Mouse (Mus musculus) midbrain, embryonic 14.5 days (tissue): ENCODE measurements around the gene Rhpn2. TPM values are rescaled to one million over a fixed set of nuclear protein-coding genes. Genes with fewer than 3 reads are reported as not detected.
A peak's percentile ranks its signal among the peaks of the same experiment; 100 is the strongest.
"Not testable (repeated sequence)": the region's sequence is repeated elsewhere in the genome, so short reads cannot be mapped to it uniquely, and the experiment has no call there.

Source experiments
- ATAC-seq: fragments of 200-750 bp; cut with Nextera tagmentation; 2 replicates; pipeline ENCODE4 v1.8.0; 2017; ENCODE audit warnings: moderate number of reproducible peaks, moderate library complexity; ENCODE audit not compliant: low FRiP score, low TSS enrichment
- DNase-seq: peaks from one replicate; pipeline ENCODE4 v3.0.0-alpha.2; 2015
- H3K27ac ChIP-seq: fragments of 300-500 bp; sonication (generic); replicated peaks from 2 replicates; pipeline ENCODE4 v1.5.1; 2014; ENCODE audit warnings: mild to moderate bottlenecking, low read depth, low read length, moderate library complexity
- H3K27me3 ChIP-seq: fragments of 300-500 bp; sonication (generic); 2 replicates; pipeline ENCODE4 v1.6.1; 2014; ENCODE audit warnings: low read length, control low read depth, mixed read lengths; ENCODE audit not compliant: control insufficient read depth, insufficient read depth
- H3K36me3 ChIP-seq: fragments of 300-500 bp; sonication (generic); 2 replicates; pipeline ENCODE4 v1.6.1; 2014; ENCODE audit warnings: low read length, control low read depth; ENCODE audit not compliant: control insufficient read depth, insufficient read depth
- H3K4me1 ChIP-seq: fragments of 300-500 bp; sonication (generic); 2 replicates; pipeline ENCODE4 v1.6.1; 2014; ENCODE audit warnings: mild to moderate bottlenecking, antibody characterized with exemption, low read length, control low read depth; ENCODE audit not compliant: control insufficient read depth, insufficient read depth
- H3K4me2 ChIP-seq: fragments of 300-500 bp; sonication (generic); 2 replicates; pipeline ENCODE4 v1.6.1; 2014; ENCODE audit warnings: mild to moderate bottlenecking, low read length, moderate library complexity
- H3K4me3 ChIP-seq: fragments of 300-500 bp; sonication (generic); replicated peaks from 2 replicates; pipeline ENCODE4 v1.5.1; 2014; ENCODE audit warnings: low read depth, low read length
- H3K9ac ChIP-seq: fragments of 300-500 bp; sonication (generic); replicated peaks from 2 replicates; pipeline ENCODE4 v1.6.1; 2014; ENCODE audit warnings: mild to moderate bottlenecking, low read length, moderate library complexity
- H3K9me3 ChIP-seq: fragments of 300-500 bp; sonication (generic); 2 replicates; pipeline ENCODE4 v1.6.1; 2016; ENCODE audit warnings: low read length, control low read depth, mixed read lengths; ENCODE audit not compliant: control insufficient read depth
- WGBS: fragments of 180-500 bp; shearing (Covaris S2); extraction: QIAGEN DNeasy Blood & Tissue Kit; methylation state at CpG from one replicate; pipeline ENCODE4 v1.1.7; 2014; 5-methylcytosine and 5-hydroxymethylcytosine counted together
- polyA plus RNA-seq: library from polyadenylated mRNA; unstranded; fragments of >200 nt; fragmentation: Nextera tagmentation; extraction: Ambion mirVana; gene quantifications from 2 replicates; pipeline ENCODE4 v1.2.1, GENCODE M21; 2014

Rhpn2 gene
- polyA plus RNA-seq, 1 experiment from 2014 or later, result 1.9 TPM

DNA sequence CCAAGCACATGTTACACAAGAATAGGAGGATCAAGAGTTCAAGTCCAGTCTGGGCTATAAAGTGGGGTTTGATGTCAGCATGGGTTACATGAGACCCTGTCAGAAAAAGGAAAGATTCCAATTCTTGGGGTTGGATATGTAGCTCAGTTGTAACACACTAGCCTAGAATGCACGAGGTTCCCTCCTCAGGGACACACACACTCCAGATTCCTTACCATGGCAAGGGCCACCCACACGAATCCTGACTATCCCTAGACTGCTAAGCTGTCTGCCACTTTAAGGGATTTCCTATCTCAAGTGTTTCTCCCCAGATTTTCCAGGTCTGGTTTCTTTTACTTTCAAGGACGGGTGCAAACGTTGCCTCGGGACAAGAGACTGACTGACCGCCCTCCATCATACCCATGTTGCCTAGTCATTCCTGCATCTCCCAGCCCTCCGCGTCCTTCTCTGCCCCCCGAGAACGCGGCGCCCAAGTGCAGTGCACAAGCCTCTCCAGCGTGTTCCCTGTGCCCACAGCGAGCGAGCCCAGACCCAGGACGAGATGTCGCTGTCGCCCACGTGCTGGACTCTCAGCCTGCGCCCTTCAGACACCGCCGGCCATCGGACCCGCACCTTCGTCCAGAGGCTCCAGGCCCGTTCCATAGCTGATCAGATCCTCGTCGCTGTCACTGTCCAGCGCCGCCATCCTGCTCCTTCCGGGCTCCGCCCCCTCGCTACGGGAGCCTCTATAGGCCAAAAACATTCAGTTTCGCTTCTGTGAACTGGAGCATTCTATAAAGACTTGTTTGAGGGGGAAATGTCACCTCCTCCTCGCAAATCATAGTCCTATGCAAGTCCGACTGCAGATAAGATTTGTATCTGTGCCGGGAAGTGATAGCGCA is 16.0 kb upstream of the Rhpn2 start, which contains the start of gene Gpatch1:
Gene Gpatch1, minus strand, starts transcription at position 712 of the 881 bp plus-strand sequence.
- ATAC-seq (peak; percentile 88), DNase-seq (peak; percentile 97)
- Histone ChIP-seq H3K9me3 (no peaks in the 10 kb centered on the region), H3K27ac (peak within 1 kb of the TSS; percentile 77), H3K36me3 (no peaks in the 10 kb centered on the region), H3K4me2 (peak within 1 kb of the TSS; percentile 74), H3K9ac (peak within 1 kb of the TSS; percentile 83), H3K4me1 (peaks cover 8% of the 10 kb centered on the region), H3K4me3 (peak within 1 kb of the TSS; percentile 89), H3K27me3 (no peaks in the 10 kb centered on the region)
- 2% methylated on average over 39 of the region's 39 CpGs for WGBS

DNA sequence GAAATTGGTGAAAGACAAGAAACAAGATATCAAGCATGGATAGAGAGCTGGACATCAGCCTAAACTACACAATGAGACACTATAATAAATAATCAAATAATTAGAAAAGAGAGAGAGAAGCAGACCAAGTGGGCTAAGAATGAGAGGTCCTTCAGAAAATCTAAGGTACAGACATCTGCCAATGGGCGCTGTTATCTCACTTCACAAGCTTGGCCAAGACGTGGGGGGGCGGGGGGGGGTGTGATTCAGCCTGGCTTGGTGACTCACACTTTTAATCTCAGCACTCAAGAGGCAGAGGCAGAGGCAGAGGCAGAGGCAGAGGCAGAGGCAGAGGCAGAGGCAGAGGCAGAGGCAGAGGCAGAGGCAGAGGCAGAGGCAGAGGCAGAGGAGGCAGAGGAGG is 14.7 kb upstream of the Rhpn2 start:
- not testable (repeated sequence) for H3K27me3 ChIP-seq, DNase-seq, H3K4me2 ChIP-seq, H3K4me1 ChIP-seq, H3K36me3 ChIP-seq, H3K27ac ChIP-seq, H3K9me3 ChIP-seq, H3K9ac ChIP-seq, ATAC-seq, H3K4me3 ChIP-seq
- WGBS, result 74% methylated on average over 3 of the region's 3 CpGs

DNA sequence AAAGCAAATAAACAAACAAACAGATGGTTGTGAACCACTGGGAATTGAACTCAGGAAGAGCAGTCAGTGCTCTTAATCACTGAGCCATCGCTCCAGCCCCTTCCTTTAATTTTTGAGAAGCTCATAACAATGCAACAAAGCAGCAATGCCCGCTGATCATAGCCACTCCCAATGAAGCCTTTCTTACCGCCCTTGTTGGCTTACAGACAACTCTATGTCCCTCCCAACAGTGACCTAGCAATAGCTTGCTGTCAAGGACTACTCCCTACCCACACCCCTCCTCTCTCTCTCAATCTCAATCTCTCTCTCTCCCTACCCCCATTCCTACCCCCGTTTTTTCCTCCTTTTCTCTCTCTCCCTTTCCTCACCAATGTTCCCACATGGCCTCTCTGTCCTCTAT is 14.2 kb upstream of the Rhpn2 start:
- Histone ChIP-seq H3K4me2 (no peak overlapping the region), H3K36me3 (no peaks in the 10 kb centered on the region), H3K27me3 (no peaks in the 10 kb centered on the region), H3K9me3 (no peaks in the 10 kb centered on the region), H3K27ac (no peak overlapping the region), H3K9ac (no peak overlapping the region), H3K4me1 (peaks cover 8% of the 10 kb centered on the region), H3K4me3 (no peak overlapping the region)
- 78% methylated on average over 4 of the region's 4 CpGs for WGBS
- no peak for DNase-seq
- no peak for ATAC-seq

DNA sequence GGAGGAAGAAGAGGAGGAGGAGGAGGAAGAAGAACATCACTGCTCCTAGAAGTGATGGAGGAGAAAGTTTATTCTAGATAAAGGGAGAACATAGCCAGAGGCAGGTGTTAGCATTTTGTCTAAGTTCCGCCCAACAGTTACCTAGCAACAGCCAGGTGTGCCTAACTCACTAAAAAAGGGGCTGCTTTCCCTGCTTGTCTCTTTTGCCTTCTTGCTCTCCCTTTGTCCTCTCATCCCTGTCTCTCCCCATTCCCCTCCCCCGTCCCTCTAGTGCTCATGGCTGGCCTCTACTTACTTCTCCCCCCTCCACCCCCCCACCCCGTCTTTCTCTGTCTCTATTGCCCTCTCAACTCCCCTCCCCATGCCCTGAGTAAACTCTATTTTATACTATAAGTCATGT is 11.8 kb upstream of the Rhpn2 start:
- ATAC-seq, result no peak
- Histone ChIP-seq H3K27ac (no peak overlapping the region), H3K4me2 (no peak overlapping the region), H3K9me3 (no peaks in the 10 kb centered on the region), H3K4me1 (peaks cover 5% of the 10 kb centered on the region), H3K9ac (no peak overlapping the region), H3K4me3 (no peak overlapping the region), H3K36me3 (no peaks in the 10 kb centered on the region), H3K27me3 (no peaks in the 10 kb centered on the region)
- WGBS, result 57% methylated on average over 3 of the region's 3 CpGs
- no peak for DNase-seq

DNA sequence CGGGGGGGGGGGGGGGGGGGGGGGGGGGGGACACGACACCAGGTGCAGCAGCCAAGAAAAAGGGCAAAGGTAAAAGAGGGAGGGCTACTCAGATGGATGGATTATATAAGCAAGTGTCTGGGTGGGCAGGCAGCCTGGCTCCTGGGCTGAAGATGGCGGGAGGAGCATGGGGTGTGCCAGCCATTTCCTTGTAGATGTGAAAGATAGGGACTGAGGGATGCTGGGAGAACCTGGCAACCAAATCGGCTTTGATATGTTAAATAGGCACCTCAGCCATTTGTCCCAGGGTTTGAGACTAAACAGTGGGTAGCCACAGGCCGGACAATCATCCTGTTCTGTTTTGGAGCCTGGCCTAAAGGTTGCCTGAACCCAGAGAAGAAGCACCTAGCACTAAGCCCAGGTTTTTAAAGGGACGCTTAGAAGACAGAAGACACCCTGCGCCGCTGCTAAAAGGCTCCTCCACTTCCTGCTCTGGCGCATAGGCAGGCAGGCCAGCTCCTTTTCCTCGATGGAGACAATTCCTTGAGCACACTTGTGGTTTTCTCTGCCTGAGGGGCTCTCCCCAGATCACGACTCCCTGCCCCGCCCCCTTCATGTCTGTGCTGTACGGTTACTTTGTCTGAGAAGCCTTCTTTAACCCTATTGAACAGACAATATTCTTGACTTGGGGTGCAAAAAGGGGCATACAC is 11.1 kb upstream of the Rhpn2 start:
- Histone ChIP-seq H3K9me3 (no peaks in the 10 kb centered on the region), H3K4me3 (no peak overlapping the region), H3K27me3 (no peaks in the 10 kb centered on the region), H3K27ac (no peak overlapping the region; the same call in 1 of the 2 replicates), H3K36me3 (no peaks in the 10 kb centered on the region), H3K9ac (no peak overlapping the region; the same call in 1 of the 2 replicates), H3K4me2 (peak overlapping the region; percentile 27), H3K4me1 (no peaks in the 10 kb centered on the region; the same call in 1 of the 2 replicates)
- 6% methylated on average over 11 of the region's 13 CpGs for WGBS
- ATAC-seq, result no peak
- peak; percentile 39 for DNase-seq

DNA sequence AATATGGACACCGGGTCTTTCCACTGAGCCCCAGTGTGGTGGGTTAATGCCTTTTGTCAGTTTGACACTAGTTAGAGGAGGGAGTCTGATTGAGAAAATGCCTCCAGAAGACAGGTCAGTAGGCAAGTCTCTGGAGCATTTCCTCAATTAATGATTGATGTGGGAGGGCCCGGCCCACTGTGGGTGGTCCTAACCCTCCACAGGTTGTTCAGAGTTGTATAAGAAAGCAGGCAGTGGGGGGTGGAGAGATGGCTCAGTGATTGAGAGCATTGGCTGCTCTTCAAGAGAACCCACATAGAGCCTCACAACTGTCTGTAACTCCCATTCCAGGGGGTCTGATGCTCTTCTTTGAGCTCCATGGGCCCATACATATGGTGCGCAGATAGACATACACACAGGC is 2.4 kb upstream of the Rhpn2 start:
- no peak overlapping the region for H3K4me2 ChIP-seq
- no peak for DNase-seq
- H3K4me3 ChIP-seq, result no peak overlapping the region
- H3K9ac ChIP-seq, result no peak overlapping the region
- H3K27ac ChIP-seq, result no peak overlapping the region
- ATAC-seq, result no peak
- whole genome bisulfite sequencing, result 52% methylated on average over 3 of the region's 3 CpGs
- H3K9me3 ChIP-seq, result no peaks in the 10 kb centered on the region
- H3K4me1 ChIP-seq, result peaks cover 10% of the 10 kb centered on the region
- peaks cover 21% of the 10 kb centered on the region for H3K27me3 ChIP-seq
- no peaks in the 10 kb centered on the region for H3K36me3 ChIP-seq

DNA sequence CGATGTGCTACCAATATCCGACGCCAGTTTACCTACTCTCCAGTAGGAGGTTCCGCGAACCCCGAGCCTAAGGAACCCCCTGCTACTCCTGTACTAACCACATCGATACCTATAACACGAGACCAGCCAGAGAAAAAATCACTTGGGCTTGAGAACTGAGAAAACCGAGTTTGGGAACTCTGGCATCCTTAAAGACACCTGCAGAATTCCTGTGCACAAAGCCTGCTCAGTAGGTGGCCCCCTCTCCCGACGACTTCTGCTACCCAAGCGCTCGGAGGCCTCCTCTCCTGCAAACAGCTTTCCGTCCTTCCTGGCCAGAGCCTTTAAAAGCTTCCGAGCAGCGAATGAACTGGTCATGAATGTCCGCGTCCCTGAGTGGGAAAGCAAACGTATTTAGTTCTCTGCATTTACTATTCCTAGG is 729 bp upstream of the Rhpn2 start:
- no peaks in the 10 kb centered on the region for H3K9me3 ChIP-seq
- ATAC-seq, result no peak
- H3K9ac ChIP-seq, result peak overlapping the region; percentile 24; the same call in 1 of the 2 replicates
- WGBS, result 1% methylated on average over 19 of the region's 19 CpGs
- peak overlapping the region; percentile 59 for H3K4me3 ChIP-seq
- H3K4me1 ChIP-seq, result peaks cover 10% of the 10 kb centered on the region
- no peak for DNase-seq
- H3K27me3 ChIP-seq, result peaks cover 21% of the 10 kb centered on the region
- H3K27ac ChIP-seq, result 0 out of 2 replicates have a peak overlapping the region, but pooled peaks have one; percentile 52
- no peaks in the 10 kb centered on the region for H3K36me3 ChIP-seq
- peak overlapping the region; percentile 100 for H3K4me2 ChIP-seq

DNA sequence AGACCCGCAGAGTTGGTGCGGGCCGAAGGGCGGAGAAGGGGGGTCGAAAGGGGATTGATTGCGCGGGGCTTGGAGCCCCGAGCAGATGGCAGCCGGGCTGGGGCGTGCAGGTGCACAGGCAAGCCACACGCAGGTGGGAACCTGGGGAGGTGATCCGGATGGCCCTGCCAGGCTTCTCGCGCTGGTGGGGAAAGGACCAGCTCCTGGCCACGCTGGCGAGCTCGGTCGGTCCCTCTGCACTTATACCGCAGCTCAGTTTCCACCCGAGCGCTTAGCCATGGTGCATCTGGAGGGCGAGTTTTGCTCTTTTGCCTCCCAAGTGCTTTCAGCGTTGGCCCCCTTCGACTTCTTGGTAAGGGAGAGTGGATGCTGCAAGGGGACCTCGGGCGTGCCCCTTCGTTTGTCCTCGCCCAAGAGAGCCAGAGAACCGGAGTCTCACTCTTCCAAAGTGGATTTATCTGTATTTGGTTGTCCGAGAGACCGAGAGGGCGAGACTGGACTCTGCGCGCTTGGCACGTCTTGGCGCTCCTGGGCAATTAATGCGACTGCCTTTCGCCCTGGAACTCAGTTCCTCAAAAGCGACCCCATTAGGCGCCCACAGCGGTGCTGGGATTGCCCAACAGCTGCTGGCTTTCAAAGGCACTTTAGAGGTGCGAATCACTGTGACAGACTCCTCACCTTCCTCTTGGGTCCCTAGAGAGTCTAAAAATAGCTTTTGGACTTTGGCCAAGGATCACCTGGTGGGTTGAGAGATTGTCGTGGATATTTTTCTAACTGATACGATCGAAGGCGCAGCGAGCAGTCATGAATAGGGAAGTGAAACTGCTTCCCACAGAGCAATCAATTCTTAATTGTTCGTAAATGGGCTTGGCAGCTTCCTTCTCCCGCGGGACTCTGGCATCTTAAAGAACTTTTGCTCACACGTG is 820 bp downstream of the Rhpn2 start:
- no peak; the same call in 1 of the 2 replicates for ATAC-seq
- WGBS, result under 1% methylated on average over 51 of the region's 51 CpGs
- H3K27me3 ChIP-seq, result peaks cover 21% of the 10 kb centered on the region
- peak; percentile 54 for DNase-seq
- no peaks in the 10 kb centered on the region for H3K36me3 ChIP-seq
- H3K9me3 ChIP-seq, result no peaks in the 10 kb centered on the region
- H3K9ac ChIP-seq, result peak overlapping the region; percentile 50
- H3K4me1 ChIP-seq, result peaks cover 10% of the 10 kb centered on the region
- H3K4me3 ChIP-seq, result peak overlapping the region; percentile 59
- peak overlapping the region; percentile 100 for H3K4me2 ChIP-seq
- H3K27ac ChIP-seq, result no peak overlapping the region
